Mouse (Mus musculus) left cerebral cortex, adult 18-20 months (tissue): ENCODE data around the gene Tlr13. TPM values are rescaled to one million over a fixed set of nuclear protein-coding genes. Genes with fewer than 3 reads are reported as not detected.
"Not testable (repeated sequence)": the region's sequence is repeated elsewhere in the genome, so short reads cannot be mapped to it uniquely, and the experiment has no call there.

Experiments used
- DNase-seq, 2 experiments: peaks; one replicate each; pipeline ENCODE4 v3.0.0; 2021 to 2022; ENCODE audit warnings: low spot score in 2 of 2, mixed read lengths in 1 of 2
- total RNA-seq, 2 experiments: library from RNA; stranded (reverse); gene quantifications; 2 replicates each; pipeline ENCODE4 v1.2.3; 2021

Tlr13 gene
- total RNA-seq, 2 experiments from 2014 or later: 1.00 to 1.2 TPM

- DNase-seq: no peak
Observed at GRCm38 (mm10) chrX:106185706-106186105, 42.7 kb downstream of the Tlr13 start.

GRCm38 (mm10) chrX:106186713-106187649 is 44.0 kb downstream of the Tlr13 start, which contains the start of gene Pgk1:
Pgk1 (plus strand) TSS chrX:106187100.
- peak; percentile 83 to 88 for DNase-seq

- DNase-seq: peak in 1 of 2 experiments; percentile 3
Observed at GRCm38 (mm10) chrX:106187737-106188136, 44.7 kb downstream of the Tlr13 start.

- DNase-seq: no peak
Observed at GRCm38 (mm10) chrX:106189356-106189755, 46.4 kb downstream of the Tlr13 start.

GRCm38 (mm10) chrX:106190091-106190490 is 47.1 kb downstream of the Tlr13 start:
- DNase-seq: no peak

GRCm38 (mm10) chrX:106194361-106194760 is 51.4 kb downstream of the Tlr13 start:
- not testable (repeated sequence) for DNase-seq

- no peak for DNase-seq
Observed at GRCm38 (mm10) chrX:106197308-106197707, 54.3 kb downstream of the Tlr13 start.

- no peak for DNase-seq
Observed at GRCm38 (mm10) chrX:106198904-106199303, 55.9 kb downstream of the Tlr13 start.

- DNase-seq: no peak
Observed at GRCm38 (mm10) chrX:106209100-106209499, 66.1 kb downstream of the Tlr13 start.

Other genes with a start within 250 kb of the Tlr13 start
- 100 to 1,000 TPM; 146 to 151 TPM for gene Atrx, start 213.8 kb upstream of the Tlr13 start, total RNA-seq
- gene Magt1, start 131.3 kb upstream of the Tlr13 start, total RNA-seq: 10 to 100 TPM; 12.5 to 12.6 TPM
- gene Cox7b, start 127.5 kb upstream of the Tlr13 start, total RNA-seq: 100 to 1,000 TPM; 314 to 326 TPM
- 1 to 10 TPM; 7.2 to 8.3 TPM for gene Atp7a, start 115.9 kb upstream of the Tlr13 start, total RNA-seq
- 100 to 1,000 TPM; 472 to 481 TPM for gene Pgk1, start 43.9 kb downstream of the Tlr13 start, total RNA-seq
- gene Taf9b, start 78.0 kb downstream of the Tlr13 start, total RNA-seq: 10 to 100 TPM; 25.7 to 25.9 TPM
- gene Fnd3c2, start 112.2 kb downstream of the Tlr13 start, total RNA-seq: not detected